Mouse (Mus musculus) hindbrain, postnatal 0 days (tissue): Measurements from ENCODE around the gene Mthfd2. TPM values are rescaled to one million over a fixed set of nuclear protein-coding genes. Genes with fewer than 3 reads are reported as not detected.

ENCODE experiments used
- ATAC-seq: fragments of 200-750 bp; cut with Nextera tagmentation; 2 replicates; pipeline ENCODE4 v1.8.0; 2017; ENCODE audit warnings: mild to moderate bottlenecking, moderate TSS enrichment, moderate library complexity
- DNase-seq: peaks from one replicate; pipeline ENCODE4 v3.0.0-alpha.2; 2015; ENCODE audit warnings: low spot score
- H3K27ac ChIP-seq: fragments of 300-500 bp; sonication (generic); 2 replicates; pipeline ENCODE4 v1.5.1; 2014; ENCODE audit warnings: mild to moderate bottlenecking
- H3K27me3 ChIP-seq: fragments of 300-500 bp; sonication (generic); 2 replicates; pipeline ENCODE4 v1.6.1; 2014; ENCODE audit warnings: low read length, mixed read lengths; ENCODE audit not compliant: insufficient read depth
- H3K36me3 ChIP-seq: fragments of 300-500 bp; sonication (generic); 2 replicates; pipeline ENCODE4 v1.6.1; 2014; ENCODE audit warnings: low read length, mixed read lengths; ENCODE audit not compliant: insufficient read depth
- H3K4me1 ChIP-seq: fragments of 300-500 bp; sonication (generic); 2 replicates; pipeline ENCODE4 v1.6.1; 2014; ENCODE audit warnings: antibody characterized with exemption, low read length, mixed read lengths; ENCODE audit not compliant: insufficient read depth
- H3K4me2 ChIP-seq: fragments of 300-500 bp; sonication (generic); 2 replicates; pipeline ENCODE4 v1.6.1; 2014; ENCODE audit warnings: low read depth, mild to moderate bottlenecking, low read length, moderate library complexity, mixed read lengths
- H3K4me3 ChIP-seq: fragments of 300-500 bp; sonication (generic); 2 replicates; pipeline ENCODE4 v1.5.1; 2014; ENCODE audit warnings: low read length
- H3K9ac ChIP-seq: fragments of 300-500 bp; sonication (generic); replicated peaks from 2 replicates; pipeline ENCODE4 v1.6.1; 2014; ENCODE audit warnings: mild to moderate bottlenecking, low read length, moderate library complexity, mixed read lengths
- H3K9me3 ChIP-seq: fragments of 300-500 bp; sonication (generic); 2 replicates; pipeline ENCODE4 v1.6.1; 2016; ENCODE audit warnings: low read length, mixed read lengths
- CTCF ChIP-seq: IDR thresholded peaks from 2 replicates; pipeline ENCODE4 v1.5.1; 2016; ENCODE audit warnings: antibody characterized with exemption, control low read depth, low read depth
- WGBS: fragments of 180-500 bp; shearing (Covaris S2); extraction: QIAGEN DNeasy Blood & Tissue Kit; methylation state at CpG from one replicate; pipeline ENCODE4 v1.1.7; 2014; 5-methylcytosine and 5-hydroxymethylcytosine counted together
- polyA plus RNA-seq: library from polyadenylated mRNA; unstranded; fragments of >200 nt; fragmentation: Nextera tagmentation; extraction: Ambion mirVana; gene quantifications from 2 replicates; pipeline ENCODE4 v1.2.1, GENCODE M21; 2015
- total RNA-seq: library from RNA; depleted of rRNA; stranded (reverse); fragments of >200 nt; gene quantifications from 2 replicates; pipeline ENCODE4 v1.2.3, GENCODE M21; 2014

Mthfd2 gene
- total and polyA plus RNA-seq, 2 experiments from 2014 or later = 21.1 to 24.2 TPM

- peak; percentile 15 for DNase-seq
- H3K4me3 ChIP-seq = no peak overlapping the region
These were observed 2.0 kb upstream of the Mthfd2 start for GRCm38 (mm10) chr6:83327591-83328190.

GRCm38 (mm10) chr6:83326761-83327160 is 1.1 kb upstream of the Mthfd2 start:
- TF ChIP-seq CTCF = no peak
- Histone ChIP-seq H3K36me3 (peaks cover 15% of the 10 kb centered on the region; the same call in 1 of the 2 replicates), H3K27ac (no peak overlapping the region), H3K4me1 (0 out of 2 replicates have a peak, but pooled peaks cover 4% of the 10 kb centered on the region), H3K9me3 (no peaks in the 10 kb centered on the region), H3K4me3 (peak overlapping the region; percentile 91), H3K27me3 (no peaks in the 10 kb centered on the region), H3K9ac (peak overlapping the region; percentile 93), H3K4me2 (peak overlapping the region; percentile 72)
- DNase-seq = no peak
- 58% methylated on average over 6 of the region's 6 CpGs for WGBS
- ATAC-seq = no peak

More at GRCm38 (mm10) chr6:83327591-83328190, 2.0 kb upstream of the Mthfd2 start:
- ATAC-seq = no peak
- Histone ChIP-seq H3K4me2 (peak overlapping the region; percentile 72; the same call in 1 of the 2 replicates), H3K27me3 (no peaks in the 10 kb centered on the region), H3K27ac (no peak overlapping the region), H3K36me3 (peaks cover 21% of the 10 kb centered on the region; the same call in 1 of the 2 replicates), H3K9me3 (no peaks in the 10 kb centered on the region), H3K4me1 (0 out of 2 replicates have a peak, but pooled peaks cover 4% of the 10 kb centered on the region), H3K9ac (no peak overlapping the region)
- 81% methylated on average over 3 of the region's 3 CpGs for WGBS
- TF ChIP-seq CTCF = peak; percentile 37; the same call in 1 of the 2 replicates

DNA sequence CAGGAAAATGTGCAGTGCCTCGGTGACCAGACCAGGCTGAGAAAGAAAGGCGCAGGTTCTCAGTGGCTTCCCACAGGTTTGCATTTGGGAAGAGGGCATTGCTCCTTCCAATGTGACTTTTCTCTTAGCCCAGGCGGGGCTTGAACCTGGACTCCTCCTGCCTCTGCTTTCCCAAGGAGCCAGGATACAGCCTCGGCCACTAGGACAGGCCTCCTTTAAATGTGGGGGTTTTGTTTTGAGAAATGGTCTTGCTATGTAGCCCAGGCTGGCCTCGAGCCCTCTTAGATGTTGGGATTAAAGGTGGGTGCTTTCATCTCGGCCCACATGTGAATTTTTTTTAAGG is 657 bp upstream of the Mthfd2 start:
- Histone ChIP-seq H3K9me3 (no peaks in the 10 kb centered on the region), H3K27ac (peak overlapping the region; percentile 90), H3K9ac (peak overlapping the region; percentile 93), H3K4me3 (peak overlapping the region; percentile 91), H3K4me1 (0 out of 2 replicates have a peak, but pooled peaks cover 4% of the 10 kb centered on the region), H3K27me3 (no peaks in the 10 kb centered on the region), H3K4me2 (peak overlapping the region; percentile 72), H3K36me3 (peaks cover 11% of the 10 kb centered on the region; the same call in 1 of the 2 replicates)
- ATAC-seq (peak; percentile 33; the same call in 1 of the 2 replicates), DNase-seq (no peak)
- TF ChIP-seq CTCF = no peak
- 11% methylated on average over 6 of the region's 6 CpGs for WGBS

DNA sequence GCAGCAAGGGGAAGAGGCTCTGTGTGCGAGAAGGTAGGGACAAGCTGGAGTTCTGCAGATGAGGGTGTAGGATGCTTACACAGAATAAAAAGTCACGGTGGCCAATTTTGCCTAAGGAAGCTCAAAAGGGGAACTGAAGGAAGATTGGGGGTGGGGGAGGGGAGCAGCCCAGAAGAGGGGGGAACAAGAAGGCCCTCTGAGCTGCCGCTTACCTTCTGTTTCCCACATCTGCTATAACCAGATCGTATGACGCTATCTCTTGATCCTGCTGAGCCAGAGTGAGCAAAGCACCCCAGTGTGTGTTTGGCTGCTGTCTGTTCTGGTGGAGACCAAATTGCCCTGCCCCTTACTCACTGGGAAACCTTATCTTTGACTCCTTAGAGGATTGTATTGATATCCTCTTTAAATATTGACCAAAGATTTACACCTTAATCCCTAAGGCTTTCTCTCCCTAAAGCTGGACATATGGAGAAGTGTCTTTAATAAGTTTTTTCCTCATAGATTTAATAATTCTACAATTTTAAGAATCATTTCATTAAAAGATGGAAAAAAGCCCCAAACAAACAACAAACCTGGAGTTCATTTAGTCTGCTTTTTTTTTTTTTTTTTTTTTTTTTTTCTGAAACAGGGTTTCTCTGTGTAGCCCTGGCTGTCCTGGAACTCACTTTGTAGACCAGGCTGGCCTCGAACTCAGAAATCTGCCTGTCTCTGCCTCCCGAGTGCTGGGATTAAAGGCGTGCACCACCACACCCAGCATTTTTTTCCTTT is 1.9 kb downstream of the Mthfd2 start:
- TF ChIP-seq CTCF = no peak
- Histone ChIP-seq H3K9ac (no peak overlapping the region), H3K9me3 (no peaks in the 10 kb centered on the region), H3K4me3 (no peak overlapping the region), H3K27me3 (no peaks in the 10 kb centered on the region), H3K4me1 (0 out of 2 replicates have a peak, but pooled peaks cover 4% of the 10 kb centered on the region), H3K4me2 (no peak overlapping the region), H3K36me3 (no peaks in the 10 kb centered on the region), H3K27ac (no peak overlapping the region)
- 70% methylated on average over 8 of the region's 8 CpGs for WGBS
- ATAC-seq = no peak
- no peak for DNase-seq

GRCm38 (mm10) chr6:83322794-83323193 is 2.9 kb downstream of the Mthfd2 start:
- no peak for ATAC-seq

DNA sequence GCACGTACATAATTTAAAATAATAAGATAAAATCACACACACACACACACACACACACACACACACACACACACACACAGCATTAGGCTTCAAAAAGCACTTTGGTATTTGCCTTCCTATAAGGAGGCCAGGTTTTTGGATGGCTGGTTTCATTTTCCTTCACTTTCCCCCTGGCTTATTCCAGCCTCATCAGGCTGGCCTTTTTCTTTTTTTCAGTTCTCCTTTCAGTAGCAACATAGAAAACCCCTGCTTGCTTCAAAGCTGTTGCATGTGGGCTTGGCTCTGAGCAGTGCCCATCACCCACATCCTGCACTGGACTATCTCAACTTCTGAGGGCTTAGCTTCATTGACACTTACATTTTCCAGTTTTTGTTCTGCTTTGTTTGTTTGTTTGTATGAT is 3.8 kb downstream of the Mthfd2 start:
- no peak overlapping the region for H3K27ac ChIP-seq
- 67% methylated on average over 1 of the region's 1 CpGs for WGBS

More at GRCm38 (mm10) chr6:83322794-83323193, 2.9 kb downstream of the Mthfd2 start:
- H3K4me3 ChIP-seq = no peak overlapping the region
- H3K36me3 ChIP-seq = no peaks in the 10 kb centered on the region
- H3K4me1 ChIP-seq = 0 out of 2 replicates have a peak, but pooled peaks cover 4% of the 10 kb centered on the region
- H3K27me3 ChIP-seq = no peaks in the 10 kb centered on the region
- H3K9ac ChIP-seq = no peak overlapping the region
- 54% methylated on average over 2 of the region's 2 CpGs for WGBS
- no peak overlapping the region for H3K27ac ChIP-seq
- DNase-seq = no peak
- no peak for TF ChIP-seq CTCF
- no peaks in the 10 kb centered on the region for H3K9me3 ChIP-seq
- H3K4me2 ChIP-seq = no peak overlapping the region

More for the DNA sequence above, 3.8 kb downstream of the Mthfd2 start:
- Histone ChIP-seq H3K4me2 (no peak overlapping the region), H3K9me3 (no peaks in the 10 kb centered on the region), H3K27me3 (no peaks in the 10 kb centered on the region), H3K9ac (no peak overlapping the region), H3K4me1 (0 out of 2 replicates have a peak, but pooled peaks cover 2% of the 10 kb centered on the region), H3K36me3 (no peaks in the 10 kb centered on the region), H3K4me3 (no peak overlapping the region)
- no peak for ATAC-seq
- DNase-seq = no peak
- TF ChIP-seq CTCF = no peak
